Mouse (Mus musculus): ENCODE data around the gene Tmem136. TPM values are rescaled to one million over a fixed set of nuclear protein-coding genes. Genes with fewer than 3 reads are reported as not detected.

Gene Tmem136
- total and polyA plus RNA-seq, 3 experiments = 0.62 to 2.0 TPM; not detected in 1

DNA sequence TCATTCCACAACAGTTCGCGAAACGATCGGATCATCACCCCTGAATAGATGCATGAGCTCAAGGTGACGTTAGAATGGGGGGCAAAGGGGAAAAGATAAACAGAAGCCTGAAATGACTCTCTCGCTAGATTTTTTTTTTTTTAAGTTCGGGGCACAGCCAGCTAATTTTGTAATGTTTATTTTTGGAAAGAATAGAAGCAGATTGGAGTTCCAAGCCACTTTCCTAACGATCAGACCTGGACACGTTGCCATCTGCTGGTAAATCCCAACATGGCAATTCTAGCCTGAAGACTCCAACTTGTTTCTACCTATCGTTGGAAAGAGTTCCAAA is 9.2 kb downstream of the Tmem136 start, which contains the start of gene Arhgef12:
Arhgef12 (minus strand) TSS at position 53 of the 331 bp plus-strand sequence.
- Histone ChIP-seq H3K9ac (ENCODE audit: control insufficient read depth, low read depth, low read length, poor library complexity, severe bottlenecking) (peak within 1 kb of the TSS; percentile 92), H3K27ac (ENCODE audit: control insufficient read depth, low read depth, low read length) (peak within 1 kb of the TSS; percentile 86), H3K79me2 (ENCODE audit: control insufficient read depth, insufficient read depth, low read length, poor library complexity) (peaks cover 26% of the 10 kb centered on the region), H3K4me1 (ENCODE audit: control insufficient read depth in 1 of 2, insufficient read depth in 2 of 2, low read length in 2 of 2) (peaks cover 9 to 26% of the 10 kb centered on the region in 2 experiments), H3K9me3 (replicated peaks; ENCODE audit: insufficient read depth, low read length) (no peaks in the 10 kb centered on the region), H3K27me3 (ENCODE audit: control insufficient read depth in 1 of 2, insufficient read depth in 2 of 2, low read length in 2 of 2) (no peaks in the 10 kb centered on the region), H3K4me3 (ENCODE audit: control insufficient read depth in 1 of 2, insufficient read depth in 1 of 2, low read depth in 2 of 2, low read length in 2 of 2) (peak within 1 kb of the TSS; percentile 82 to 86), H3K36me3 (ENCODE audit: control insufficient read depth in 1 of 2, insufficient read depth in 2 of 2, low read length in 2 of 2) (peaks cover 0 to 30% of the 10 kb centered on the region in 2 experiments; a peak in 2 of 4 replicates)
- DNase-seq (ENCODE audit: low read depth, low spot score) = peak; percentile 50
- peak; percentile 14 to 40 (median 29); a peak in 4 of 6 replicates for TF ChIP-seq CTCF (IDR thresholded peaks at IDR 0.05 in 2 of 3, conservative IDR thresholded peaks at IDR 0.05 in 1 of 3; ENCODE audit: control insufficient read depth in 1 of 3, insufficient read depth in 1 of 3, low read depth in 2 of 3, low read length in 3 of 3, poor library complexity in 1 of 3, severe bottlenecking in 1 of 3)
- TF ChIP-seq MAFK (IDR thresholded peaks at IDR 0.05; ENCODE audit: borderline replicate concordance, low read depth, low read length) = no peak
- TF ChIP-seq CHD2 (IDR thresholded peaks at IDR 0.05; ENCODE audit: low read length) = no peak
- no peak for TF ChIP-seq POLR2AphosphoS2 (IDR thresholded peaks at IDR 0.05; ENCODE audit: low read length)
- no peak for TF ChIP-seq POLR2AphosphoS5 (IDR thresholded peaks at IDR 0.05; ENCODE audit: borderline replicate concordance, low read depth, low read length)
- TF ChIP-seq RAD21 (IDR thresholded peaks at IDR 0.05; ENCODE audit: low read depth, low read length) = peak; percentile 23
- TF ChIP-seq ZNF384 (IDR thresholded peaks at IDR 0.05; ENCODE audit: low read depth, low read length) = no peak
- no peak for TF ChIP-seq UBTF (IDR thresholded peaks at IDR 0.05; ENCODE audit: borderline replicate concordance, insufficient read depth, low read depth, low read length)
- TF ChIP-seq ZMIZ1 (IDR thresholded peaks at IDR 0.05; ENCODE audit: low read depth, low read length) = no peak
- no peak for TF ChIP-seq JUND (IDR thresholded peaks at IDR 0.05; ENCODE audit: low read depth, low read length)
- no peak for TF ChIP-seq E2F4 (IDR thresholded peaks at IDR 0.05; ENCODE audit: borderline replicate concordance, low read depth, low read length)
- TF ChIP-seq MYB (IDR thresholded peaks at IDR 0.05; ENCODE audit: low read depth, low read length) = no peak
- TF ChIP-seq ETS1 (IDR thresholded peaks at IDR 0.05; ENCODE audit: low read depth, low read length) = no peak
- peak; percentile 1; the same call in 1 of the 2 replicates for TF ChIP-seq ZC3H11A (IDR thresholded peaks at IDR 0.05; ENCODE audit: low read depth, low read length)
- TF ChIP-seq ZKSCAN1 (IDR thresholded peaks at IDR 0.05; ENCODE audit: low read depth, low read length) = no peak
- no peak for TF ChIP-seq POLR2A (IDR thresholded peaks at IDR 0.05; ENCODE audit: control insufficient read depth in 1 of 2, insufficient read depth in 1 of 2, low read depth in 1 of 2, low read length in 2 of 2, poor library complexity in 1 of 2)
- TF ChIP-seq MXI1 (IDR thresholded peaks at IDR 0.05; ENCODE audit: low read depth, low read length) = no peak
- TF ChIP-seq KAT2A (conservative IDR thresholded peaks at IDR 0.05; ENCODE audit: low read depth, low read length) = no peak
- no peak for TF ChIP-seq CHD1 (IDR thresholded peaks at IDR 0.05; ENCODE audit: low read depth, low read length)
- TF ChIP-seq USF1 (IDR thresholded peaks at IDR 0.05; ENCODE audit: low read depth, low read length) = no peak
- TF ChIP-seq USF2 (IDR thresholded peaks at IDR 0.05; ENCODE audit: borderline replicate concordance in 1 of 2, insufficient read depth in 1 of 2, low read depth in 1 of 2, low read length in 2 of 2) = no peak
- no peak for TF ChIP-seq EP300 (IDR thresholded peaks at IDR 0.05; ENCODE audit: low read depth in 1 of 2, low read length in 2 of 2)
- TF ChIP-seq SMC3 (IDR thresholded peaks at IDR 0.05; ENCODE audit: low read depth, low read length) = peak; percentile 46
- no peak for TF ChIP-seq MEF2A (IDR thresholded peaks at IDR 0.05; ENCODE audit: extremely low read depth, insufficient replicate concordance, low read depth, low read length, poor library complexity, severe bottlenecking)
